Mouse (Mus musculus) forebrain, embryonic 16.5 days (tissue): ENCODE results near the gene Adgrb3. TPM values are rescaled to one million over a fixed set of nuclear protein-coding genes. Genes with fewer than 3 reads are reported as not detected.

Experiments used
- ATAC-seq: fragments of 200-750 bp; cut with Nextera tagmentation; 2 replicates; pipeline ENCODE4 v1.8.0; 2017; ENCODE audit warnings: mild to moderate bottlenecking, moderate library complexity
- H3K27ac ChIP-seq: fragments of 300-500 bp; sonication (generic); 2 replicates; pipeline ENCODE4 v1.5.1; 2014; ENCODE audit warnings: low read length, control low read depth
- H3K27me3 ChIP-seq: fragments of 300-500 bp; sonication (generic); replicated peaks from 2 replicates; pipeline ENCODE4 v1.6.1; 2014; ENCODE audit warnings: low read length; ENCODE audit not compliant: control insufficient read depth, insufficient read depth
- H3K36me3 ChIP-seq: fragments of 300-500 bp; sonication (generic); 2 replicates; pipeline ENCODE4 v1.6.1; 2014; ENCODE audit not compliant: control insufficient read depth, insufficient read depth
- H3K4me1 ChIP-seq: fragments of 300-500 bp; sonication (generic); replicated peaks from 2 replicates; pipeline ENCODE4 v1.6.1; 2014; ENCODE audit warnings: low read length; ENCODE audit not compliant: control insufficient read depth, insufficient read depth
- H3K4me2 ChIP-seq: fragments of 300-500 bp; sonication (generic); 2 replicates; pipeline ENCODE4 v1.6.1; 2014; ENCODE audit warnings: mild to moderate bottlenecking, low read length, control low read depth
- H3K4me3 ChIP-seq: fragments of 300-500 bp; sonication (generic); replicated peaks from 2 replicates; pipeline ENCODE4 v1.5.1; 2014; ENCODE audit warnings: mild to moderate bottlenecking, low read length, control low read depth
- H3K9ac ChIP-seq: fragments of 300-500 bp; sonication (generic); replicated peaks from 2 replicates; pipeline ENCODE4 v1.6.1; 2014; ENCODE audit warnings: low read depth, low read length, control low read depth
- H3K9me3 ChIP-seq: fragments of 300-500 bp; sonication (generic); 2 replicates; pipeline ENCODE4 v1.6.1; 2016; ENCODE audit warnings: low read length; ENCODE audit not compliant: control insufficient read depth
- WGBS: fragments of 180-500 bp; shearing (Covaris S2); extraction: QIAGEN DNeasy Blood & Tissue Kit; methylation state at CpG from one replicate; pipeline ENCODE4 v1.1.7; 2014; 5-methylcytosine and 5-hydroxymethylcytosine counted together
- polyA plus RNA-seq: library from polyadenylated mRNA; unstranded; fragments of >200 nt; fragmentation: Nextera tagmentation; extraction: Ambion mirVana; gene quantifications from 2 replicates; pipeline ENCODE4 v1.2.1, GENCODE M21; 2015

Adgrb3 gene
- polyA plus RNA-seq, 1 experiment from 2014 or later, result 61.3 TPM

DNA sequence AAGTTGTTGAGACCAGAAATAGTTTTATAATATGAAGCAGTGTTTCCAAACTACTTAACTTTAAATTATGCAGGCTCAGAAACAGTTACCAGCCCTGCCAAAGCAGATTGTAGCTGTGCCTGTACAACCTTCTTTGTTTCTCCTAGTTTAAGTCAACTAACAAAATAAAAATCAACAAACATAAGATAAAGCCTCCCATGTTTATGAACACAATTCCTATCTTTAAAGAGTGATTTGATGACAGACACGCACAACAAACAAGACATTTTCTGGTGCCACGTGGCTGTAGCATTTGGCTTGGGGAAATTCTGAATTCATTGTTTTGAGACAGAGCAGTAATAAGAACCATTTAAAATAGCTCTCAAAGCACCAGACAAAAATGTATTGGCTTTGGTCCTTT, 60.5 kb downstream of the Adgrb3 start:
- Histone ChIP-seq H3K27me3 (no peaks in the 10 kb centered on the region), H3K4me3 (no peak overlapping the region), H3K9ac (no peak overlapping the region), H3K27ac (no peak overlapping the region), H3K4me1 (no peaks in the 10 kb centered on the region), H3K9me3 (no peaks in the 10 kb centered on the region), H3K36me3 (no peaks in the 10 kb centered on the region), H3K4me2 (no peak overlapping the region)
- 60% methylated on average over 2 of the region's 2 CpGs for WGBS
- ATAC-seq, result peak; percentile 93

- no peak for ATAC-seq
- Histone ChIP-seq H3K9me3 (no peaks in the 10 kb centered on the region), H3K9ac (no peak overlapping the region), H3K27ac (no peak overlapping the region), H3K27me3 (no peaks in the 10 kb centered on the region), H3K36me3 (no peaks in the 10 kb centered on the region), H3K4me3 (no peak overlapping the region), H3K4me1 (no peaks in the 10 kb centered on the region), H3K4me2 (no peak overlapping the region)
Measured at GRCm38 (mm10) chr1:25755265-25755664, 74.2 kb downstream of the Adgrb3 start.

GRCm38 (mm10) chr1:25754528-25754927, 75.0 kb downstream of the Adgrb3 start:
- ATAC-seq, result no peak
- 53% methylated on average over 4 of the region's 4 CpGs for WGBS
- H3K9me3 ChIP-seq, result no peaks in the 10 kb centered on the region
- no peak overlapping the region for H3K4me3 ChIP-seq
- no peak overlapping the region for H3K9ac ChIP-seq
- H3K36me3 ChIP-seq, result no peaks in the 10 kb centered on the region
- no peaks in the 10 kb centered on the region for H3K27me3 ChIP-seq
- H3K4me1 ChIP-seq, result no peaks in the 10 kb centered on the region
- H3K4me2 ChIP-seq, result no peak overlapping the region
- no peak overlapping the region for H3K27ac ChIP-seq

- Histone ChIP-seq H3K4me3 (no peak overlapping the region), H3K4me1 (no peaks in the 10 kb centered on the region), H3K27ac (no peak overlapping the region), H3K36me3 (no peaks in the 10 kb centered on the region), H3K4me2 (no peak overlapping the region), H3K27me3 (no peaks in the 10 kb centered on the region), H3K9ac (no peak overlapping the region), H3K9me3 (no peaks in the 10 kb centered on the region)
- ATAC-seq, result no peak
- 80% methylated on average over 4 of the region's 4 CpGs for WGBS
Measured at GRCm38 (mm10) chr1:25745575-25745974, 83.9 kb downstream of the Adgrb3 start.

- Histone ChIP-seq H3K36me3 (no peaks in the 10 kb centered on the region), H3K4me2 (no peak overlapping the region), H3K27ac (no peak overlapping the region), H3K4me3 (no peak overlapping the region), H3K9me3 (no peaks in the 10 kb centered on the region), H3K4me1 (no peaks in the 10 kb centered on the region), H3K27me3 (no peaks in the 10 kb centered on the region), H3K9ac (no peak overlapping the region)
- WGBS, result 83% methylated on average over 6 of the region's 6 CpGs
- no peak for ATAC-seq
Measured at GRCm38 (mm10) chr1:25744736-25745135, 84.8 kb downstream of the Adgrb3 start.

- H3K9ac ChIP-seq, result no peak overlapping the region
- no peaks in the 10 kb centered on the region for H3K9me3 ChIP-seq
- H3K27ac ChIP-seq, result no peak overlapping the region
- no peak overlapping the region for H3K4me2 ChIP-seq
- H3K36me3 ChIP-seq, result no peaks in the 10 kb centered on the region
- no peak for ATAC-seq
- H3K27me3 ChIP-seq, result no peaks in the 10 kb centered on the region
- H3K4me3 ChIP-seq, result no peak overlapping the region
- H3K4me1 ChIP-seq, result no peaks in the 10 kb centered on the region
- 75% methylated on average over 5 of the region's 5 CpGs for WGBS
Measured at GRCm38 (mm10) chr1:25729844-25730243, 99.7 kb downstream of the Adgrb3 start.

GRCm38 (mm10) chr1:25711474-25711873, 118.0 kb downstream of the Adgrb3 start:
- H3K9me3 ChIP-seq, result no peaks in the 10 kb centered on the region
- no peaks in the 10 kb centered on the region for H3K4me1 ChIP-seq
- no peak overlapping the region for H3K4me2 ChIP-seq
- 44% methylated on average over 1 of the region's 1 CpGs for WGBS
- no peak for ATAC-seq
- no peaks in the 10 kb centered on the region for H3K27me3 ChIP-seq
- H3K9ac ChIP-seq, result no peak overlapping the region
- H3K4me3 ChIP-seq, result no peak overlapping the region
- H3K36me3 ChIP-seq, result no peaks in the 10 kb centered on the region
- no peak overlapping the region for H3K27ac ChIP-seq

DNA sequence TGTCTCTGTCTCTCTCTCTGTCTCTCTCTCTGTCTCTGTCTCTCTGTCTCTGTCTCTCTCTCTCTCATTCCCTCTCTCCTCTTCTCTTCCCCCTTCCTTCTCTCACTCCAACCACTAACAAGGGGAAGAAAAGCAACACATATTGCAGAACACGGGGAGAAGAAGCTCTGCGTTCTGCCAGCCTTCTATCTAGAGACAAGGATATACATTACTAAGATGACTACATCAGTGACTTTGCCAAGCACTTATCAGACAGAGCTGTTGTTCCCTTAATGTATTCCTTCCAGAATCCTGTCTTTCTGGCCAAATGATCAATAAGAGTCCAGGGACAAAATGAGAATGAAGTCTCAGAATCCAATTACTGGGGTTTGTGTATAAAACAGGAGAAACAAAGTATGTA, 123.2 kb downstream of the Adgrb3 start:
- Histone ChIP-seq H3K9ac (no peak overlapping the region), H3K4me2 (no peak overlapping the region), H3K9me3 (no peaks in the 10 kb centered on the region), H3K4me1 (no peaks in the 10 kb centered on the region), H3K4me3 (no peak overlapping the region), H3K36me3 (no peaks in the 10 kb centered on the region), H3K27me3 (no peaks in the 10 kb centered on the region), H3K27ac (no peak overlapping the region)
- no peak for ATAC-seq
- 84% methylated on average over 2 of the region's 2 CpGs for WGBS

GRCm38 (mm10) chr1:25698702-25699250, 130.7 kb downstream of the Adgrb3 start:
- Histone ChIP-seq H3K36me3 (no peaks in the 10 kb centered on the region), H3K4me3 (no peak overlapping the region), H3K4me2 (peak overlapping the region; percentile 1; the same call in 1 of the 2 replicates), H3K9ac (no peak overlapping the region), H3K4me1 (0 out of 2 replicates have a peak, but pooled peaks cover 3% of the 10 kb centered on the region), H3K9me3 (no peaks in the 10 kb centered on the region), H3K27ac (0 out of 2 replicates have a peak overlapping the region, but pooled peaks have one; percentile 27), H3K27me3 (no peaks in the 10 kb centered on the region)
- ATAC-seq, result peak; percentile 90
- 64% methylated on average over 6 of the region's 6 CpGs for WGBS

GRCm38 (mm10) chr1:25697179-25697578, 132.3 kb downstream of the Adgrb3 start:
- Histone ChIP-seq H3K9me3 (no peaks in the 10 kb centered on the region), H3K9ac (no peak overlapping the region), H3K4me3 (no peak overlapping the region), H3K4me2 (no peak overlapping the region), H3K27ac (no peak overlapping the region; the same call in 1 of the 2 replicates), H3K4me1 (0 out of 2 replicates have a peak, but pooled peaks cover 3% of the 10 kb centered on the region), H3K27me3 (no peaks in the 10 kb centered on the region), H3K36me3 (no peaks in the 10 kb centered on the region)
- ATAC-seq, result peak; percentile 79
- WGBS, result 69% methylated on average over 4 of the region's 4 CpGs
